Mouse (Mus musculus): Measurements from ENCODE around the gene Abhd16b.

- TF ChIP-seq GATA1 (IDR thresholded peaks at IDR 0.05; ENCODE audit: borderline replicate concordance, low read length) (no peak), FLI1 (IDR thresholded peaks at IDR 0.05; ENCODE audit: low read length) (no peak)
These were observed 27.9 kb downstream of the Abhd16b start for GRCm38 (mm10) chr2:181520936-181521227.

Data from megakaryocyte, embryonic 14.5 days (primary cell).